Mouse (Mus musculus): ENCODE results near the gene Specc1l. TPM values are rescaled to one million over a fixed set of nuclear protein-coding genes. Genes with fewer than 3 reads are reported as not detected.
A peak's percentile ranks its signal among the peaks of the same experiment; 100 is the strongest.

The Specc1l gene
- polyA plus RNA-seq, 1 experiment from 2014 or later: 24.1 TPM

DNA sequence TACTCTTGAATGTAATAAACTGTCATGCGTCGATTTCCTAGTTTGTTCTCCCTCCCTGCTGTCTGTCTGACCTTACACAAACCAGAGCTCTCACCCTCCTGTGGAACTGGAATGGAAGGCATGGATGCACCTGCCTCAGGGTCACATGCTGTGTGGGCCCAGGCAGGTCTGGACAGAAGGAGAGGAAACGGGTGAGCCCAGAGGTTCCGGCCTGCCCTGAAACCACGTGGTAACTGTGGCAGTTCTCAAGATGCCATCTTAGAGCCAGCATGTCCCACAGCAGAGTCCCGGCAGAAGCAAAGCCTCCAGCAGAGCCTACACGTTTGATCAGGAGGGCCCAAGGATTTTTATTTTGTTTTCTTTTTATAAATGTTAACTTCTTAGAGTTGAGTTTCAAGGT is 100.5 kb downstream of the Specc1l start:
- no peak overlapping the region for H3K9ac ChIP-seq (replicated peaks; ENCODE audit: low read length)
- no peak for ATAC-seq (replicated peaks; ENCODE audit: insufficient number of reproducible peaks, low FRiP score, low TSS enrichment, low read depth)

DNA sequence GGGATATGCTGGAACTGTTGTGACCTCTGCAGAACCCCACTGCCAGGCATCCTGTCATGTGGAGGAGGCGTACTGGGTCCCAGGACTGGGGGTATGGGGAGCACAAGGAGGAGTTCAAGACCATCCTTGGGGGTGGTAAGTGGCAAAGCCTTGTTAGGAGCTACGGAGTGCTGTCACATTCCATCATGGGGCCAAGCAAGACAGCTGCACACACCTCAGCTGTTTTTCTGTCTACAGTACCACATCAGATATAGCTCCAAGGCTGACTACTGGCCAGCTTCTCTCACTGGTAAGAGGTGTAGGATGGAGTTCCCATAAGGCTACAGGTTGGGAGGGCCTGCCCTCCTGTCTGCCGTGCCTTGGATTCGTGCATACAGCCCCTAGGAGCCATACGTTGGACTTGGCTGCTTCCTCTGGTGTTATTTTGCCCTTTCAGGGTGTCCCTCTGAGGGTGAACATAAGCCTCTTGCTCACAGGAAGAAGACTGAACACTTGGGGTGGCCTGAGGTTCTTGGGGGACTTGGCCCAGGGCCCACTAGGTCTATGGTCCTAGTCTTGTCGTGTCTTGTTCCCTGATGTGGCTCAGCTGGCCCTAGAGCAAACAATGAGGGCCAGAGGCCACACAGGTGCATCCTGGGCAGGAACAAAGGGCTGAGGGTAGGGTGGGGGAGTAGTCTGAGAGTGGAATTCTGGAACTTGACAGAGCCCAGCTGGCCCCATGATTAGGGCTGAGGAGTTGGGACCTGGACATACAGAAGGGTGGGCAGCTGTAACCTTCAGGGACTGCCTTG is 102.5 kb downstream of the Specc1l start:
- peaks cover 2% of the 10 kb centered on the region; the same call in 1 of the 2 replicates for H3K36me3 ChIP-seq (replicated peaks; ENCODE audit: control insufficient read depth, insufficient read depth, low read depth, low read length)
- WGBS: 68% methylated on average over 6 of the region's 6 CpGs
- no peaks in the 10 kb centered on the region for H3K9me3 ChIP-seq (replicated peaks; ENCODE audit: control insufficient read depth, low read length)
- H3K4me2 ChIP-seq (ENCODE audit: low read depth, low read length): no peak overlapping the region
- no peak overlapping the region; the same call in 1 of the 2 replicates for H3K27ac ChIP-seq (replicated peaks; ENCODE audit: low read depth, low read length)
- peak; percentile 9 for DNase-seq (ENCODE audit: low spot score)
- ATAC-seq (replicated peaks; ENCODE audit: insufficient number of reproducible peaks, low FRiP score, low TSS enrichment, low read depth): no peak
- H3K9ac ChIP-seq (replicated peaks; ENCODE audit: low read length): no peak overlapping the region
- no peaks in the 10 kb centered on the region for H3K4me1 ChIP-seq (ENCODE audit: control insufficient read depth, insufficient read depth, low read length)
- peaks cover 26% of the 10 kb centered on the region for H3K27me3 ChIP-seq (ENCODE audit: control insufficient read depth, insufficient read depth, low read length)
- no peak overlapping the region for H3K4me3 ChIP-seq (ENCODE audit: low read depth, low read length)

More for the DNA sequence above, 100.5 kb downstream of the Specc1l start:
- WGBS: 78% methylated on average over 7 of the region's 7 CpGs
- Histone ChIP-seq H3K27me3 (ENCODE audit: control insufficient read depth, insufficient read depth, low read length) (peaks cover 10% of the 10 kb centered on the region), H3K36me3 (replicated peaks; ENCODE audit: control insufficient read depth, insufficient read depth, low read depth, low read length) (peaks cover 2% of the 10 kb centered on the region), H3K4me1 (ENCODE audit: control insufficient read depth, insufficient read depth, low read length) (no peaks in the 10 kb centered on the region), H3K4me3 (ENCODE audit: low read depth, low read length) (no peak overlapping the region), H3K9me3 (replicated peaks; ENCODE audit: control insufficient read depth, low read length) (no peaks in the 10 kb centered on the region), H3K27ac (replicated peaks; ENCODE audit: low read depth, low read length) (no peak overlapping the region), H3K4me2 (ENCODE audit: low read depth, low read length) (no peak overlapping the region)
- DNase-seq (ENCODE audit: low spot score): no peak

DNA sequence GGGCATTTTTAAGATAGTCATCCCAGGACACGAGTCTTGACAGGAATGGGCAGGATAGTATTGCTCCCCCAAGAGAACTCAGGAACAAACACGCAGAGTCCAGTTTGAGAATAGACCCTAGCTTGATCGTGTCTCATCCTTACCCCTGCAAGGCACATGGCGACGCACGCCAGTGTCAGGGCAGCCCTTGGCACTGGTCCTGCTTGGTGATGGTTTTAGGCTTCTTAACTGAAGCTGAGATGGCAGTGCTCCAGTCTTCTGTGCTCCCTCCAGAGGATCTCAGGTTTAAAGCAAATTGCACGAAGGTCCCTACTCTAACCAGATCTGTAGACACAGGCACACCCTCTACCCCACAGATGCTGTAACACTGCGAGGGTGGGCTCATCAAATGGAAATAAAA is 103.9 kb downstream of the Specc1l start:
- Histone ChIP-seq H3K27ac (replicated peaks; ENCODE audit: low read depth, low read length) (no peak overlapping the region), H3K36me3 (replicated peaks; ENCODE audit: control insufficient read depth, insufficient read depth, low read depth, low read length) (no peaks in the 10 kb centered on the region; the same call in 1 of the 2 replicates), H3K4me3 (ENCODE audit: low read depth, low read length) (no peak overlapping the region), H3K9ac (replicated peaks; ENCODE audit: low read length) (no peak overlapping the region), H3K27me3 (ENCODE audit: control insufficient read depth, insufficient read depth, low read length) (peaks cover 27% of the 10 kb centered on the region), H3K4me1 (ENCODE audit: control insufficient read depth, insufficient read depth, low read length) (no peaks in the 10 kb centered on the region), H3K9me3 (replicated peaks; ENCODE audit: control insufficient read depth, low read length) (no peaks in the 10 kb centered on the region), H3K4me2 (ENCODE audit: low read depth, low read length) (no peak overlapping the region)
- DNase-seq (ENCODE audit: low spot score) (no peak), ATAC-seq (replicated peaks; ENCODE audit: insufficient number of reproducible peaks, low FRiP score, low TSS enrichment, low read depth) (no peak)
- WGBS: 83% methylated on average over 8 of the region's 8 CpGs

DNA sequence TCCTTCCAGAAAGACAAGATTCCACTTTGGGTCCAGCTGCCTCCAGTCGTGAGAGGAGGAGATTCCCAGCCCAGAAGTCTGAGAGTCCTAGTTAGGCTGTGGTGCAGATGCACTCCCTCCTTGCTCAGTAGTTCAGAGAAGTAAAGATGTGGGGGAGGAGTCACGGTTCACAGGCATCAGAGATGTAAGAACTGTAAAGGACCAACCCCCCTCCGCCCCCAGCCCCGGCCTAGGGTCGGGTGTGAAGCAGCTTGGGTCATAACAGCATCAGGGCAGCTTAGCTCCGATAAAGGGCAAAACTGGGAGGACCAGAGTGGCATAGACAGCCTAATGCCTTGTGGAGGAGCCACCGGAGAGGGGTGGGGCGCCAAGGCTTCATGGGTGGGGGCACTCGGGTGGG is 104.6 kb downstream of the Specc1l start:
- DNase-seq (ENCODE audit: low spot score) (peak; percentile 30), ATAC-seq (replicated peaks; ENCODE audit: insufficient number of reproducible peaks, low FRiP score, low TSS enrichment, low read depth) (0 out of 2 replicates have a peak, but pooled peaks have one; percentile 5)
- no peak overlapping the region for H3K27ac ChIP-seq (replicated peaks; ENCODE audit: low read depth, low read length)

DNA sequence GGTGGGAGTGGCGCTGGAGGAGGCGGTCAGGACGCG is 104.8 kb downstream of the Specc1l start, which contains the start of gene Adora2a:
Adora2a (plus strand) TSS at position 6 of the 36 bp plus-strand sequence.
- WGBS: 4% methylated on average over 4 of the region's 4 CpGs
- peak within 1 kb of the TSS; percentile 57 for H3K4me2 ChIP-seq (ENCODE audit: low read depth, low read length)

More for the DNA sequence above, 104.6 kb downstream of the Specc1l start:
- H3K4me2 ChIP-seq (ENCODE audit: low read depth, low read length): peak overlapping the region; percentile 57
- peak overlapping the region; percentile 48; the same call in 1 of the 2 replicates for H3K9ac ChIP-seq (replicated peaks; ENCODE audit: low read length)
- H3K4me3 ChIP-seq (ENCODE audit: low read depth, low read length): peak overlapping the region; percentile 40
- WGBS: 7% methylated on average over 9 of the region's 9 CpGs
- no peaks in the 10 kb centered on the region for H3K9me3 ChIP-seq (replicated peaks; ENCODE audit: control insufficient read depth, low read length)
- H3K4me1 ChIP-seq (ENCODE audit: control insufficient read depth, insufficient read depth, low read length): no peaks in the 10 kb centered on the region
- peaks cover 27% of the 10 kb centered on the region for H3K27me3 ChIP-seq (ENCODE audit: control insufficient read depth, insufficient read depth, low read length)
- H3K36me3 ChIP-seq (replicated peaks; ENCODE audit: control insufficient read depth, insufficient read depth, low read depth, low read length): no peaks in the 10 kb centered on the region

DNA sequence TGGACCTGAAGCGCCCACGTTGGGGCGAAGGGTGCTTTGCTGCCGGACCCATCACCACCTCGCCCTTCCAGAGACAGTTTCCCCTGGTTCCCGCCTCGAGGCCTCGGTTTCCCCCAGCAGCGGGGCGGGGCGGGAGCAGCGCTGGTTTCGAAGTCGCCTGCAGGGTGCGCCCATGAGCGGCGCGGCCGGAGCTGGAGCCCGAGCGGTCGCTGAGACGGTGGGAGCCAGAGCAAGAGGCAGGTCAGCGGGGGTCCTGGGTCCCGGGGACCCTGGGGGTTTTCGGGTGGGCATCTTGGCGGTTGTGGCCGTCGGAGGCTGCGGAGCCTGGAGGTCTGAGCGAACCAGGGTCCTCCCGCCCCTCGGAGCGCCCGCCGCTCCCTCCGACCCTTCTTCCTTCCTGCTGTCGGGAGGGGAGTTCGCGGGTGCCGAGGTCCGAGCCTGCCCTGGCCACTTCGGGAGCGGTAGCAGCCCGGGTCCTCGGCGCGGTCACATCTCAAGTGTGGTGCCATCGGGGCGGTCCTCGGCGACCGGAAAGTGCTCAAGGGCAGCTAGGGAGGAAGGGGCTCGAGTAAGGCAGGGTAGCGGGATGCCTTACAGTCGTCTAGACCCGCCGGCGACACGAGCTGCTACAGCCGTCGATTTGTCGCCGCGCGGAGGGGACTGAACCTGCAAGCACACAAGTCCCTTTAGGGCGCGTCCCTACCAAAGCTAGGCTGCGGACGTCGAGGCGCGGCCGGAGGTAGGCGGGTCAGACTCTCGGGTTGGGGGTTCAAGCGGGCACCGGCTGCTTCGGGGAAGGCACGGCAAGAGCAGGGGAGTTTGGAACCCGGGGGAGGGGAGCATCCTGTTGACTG is 105.3 kb downstream of the Specc1l start:
- peak overlapping the region; percentile 57 for H3K4me2 ChIP-seq (ENCODE audit: low read depth, low read length)
- 0 out of 2 replicates have a peak, but pooled peaks have one; percentile 15 for ATAC-seq (replicated peaks; ENCODE audit: insufficient number of reproducible peaks, low FRiP score, low TSS enrichment, low read depth)
- H3K9me3 ChIP-seq (replicated peaks; ENCODE audit: control insufficient read depth, low read length): no peaks in the 10 kb centered on the region
- H3K27ac ChIP-seq (replicated peaks; ENCODE audit: low read depth, low read length): no peak overlapping the region
- H3K4me3 ChIP-seq (ENCODE audit: low read depth, low read length): peak overlapping the region; percentile 40
- H3K9ac ChIP-seq (replicated peaks; ENCODE audit: low read length): peak overlapping the region; percentile 48
- 1% methylated on average over 76 of the region's 81 CpGs for WGBS
- no peaks in the 10 kb centered on the region for H3K36me3 ChIP-seq (replicated peaks; ENCODE audit: control insufficient read depth, insufficient read depth, low read depth, low read length)
- DNase-seq (ENCODE audit: low spot score): peak; percentile 77
- peaks cover 27% of the 10 kb centered on the region for H3K27me3 ChIP-seq (ENCODE audit: control insufficient read depth, insufficient read depth, low read length)
- no peaks in the 10 kb centered on the region for H3K4me1 ChIP-seq (ENCODE audit: control insufficient read depth, insufficient read depth, low read length)

More for the DNA sequence above, 104.8 kb downstream of the Specc1l start, which contains the start of gene Adora2a:
- Histone ChIP-seq H3K4me3 (ENCODE audit: low read depth, low read length) (peak within 1 kb of the TSS; percentile 40), H3K9ac (replicated peaks; ENCODE audit: low read length) (peak within 1 kb of the TSS; percentile 48), H3K4me1 (ENCODE audit: control insufficient read depth, insufficient read depth, low read length) (no peaks in the 10 kb centered on the region), H3K9me3 (replicated peaks; ENCODE audit: control insufficient read depth, low read length) (no peaks in the 10 kb centered on the region), H3K27me3 (ENCODE audit: control insufficient read depth, insufficient read depth, low read length) (peaks cover 27% of the 10 kb centered on the region), H3K27ac (replicated peaks; ENCODE audit: low read depth, low read length) (no peak within 1 kb of the TSS), H3K36me3 (replicated peaks; ENCODE audit: control insufficient read depth, insufficient read depth, low read depth, low read length) (no peaks in the 10 kb centered on the region)
- ATAC-seq (replicated peaks; ENCODE audit: insufficient number of reproducible peaks, low FRiP score, low TSS enrichment, low read depth) (no peak), DNase-seq (ENCODE audit: low spot score) (no peak)

DNA sequence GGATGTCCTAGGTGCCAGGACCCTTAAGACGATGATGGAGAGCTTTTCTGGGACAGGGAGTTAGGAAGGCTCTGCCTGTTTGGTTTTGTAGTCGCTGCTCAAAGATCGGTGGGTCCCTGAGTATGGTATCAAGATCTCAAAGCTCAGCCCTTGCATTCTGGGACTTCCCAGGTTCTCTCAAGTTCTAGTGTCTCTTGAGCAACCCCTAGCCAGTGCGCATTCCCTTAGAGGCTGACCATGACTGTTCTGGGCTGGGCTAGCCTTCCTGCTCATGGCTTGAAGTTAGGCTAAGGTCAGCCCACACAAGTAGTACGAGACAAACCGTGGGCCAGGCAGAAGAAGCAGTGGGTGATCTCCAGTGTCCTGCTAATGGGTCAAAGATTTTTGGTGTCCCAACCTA is 106.3 kb downstream of the Specc1l start:
- 82% methylated on average over 6 of the region's 6 CpGs for WGBS
- ATAC-seq (replicated peaks; ENCODE audit: insufficient number of reproducible peaks, low FRiP score, low TSS enrichment, low read depth) (no peak), DNase-seq (ENCODE audit: low spot score) (no peak)

DNA sequence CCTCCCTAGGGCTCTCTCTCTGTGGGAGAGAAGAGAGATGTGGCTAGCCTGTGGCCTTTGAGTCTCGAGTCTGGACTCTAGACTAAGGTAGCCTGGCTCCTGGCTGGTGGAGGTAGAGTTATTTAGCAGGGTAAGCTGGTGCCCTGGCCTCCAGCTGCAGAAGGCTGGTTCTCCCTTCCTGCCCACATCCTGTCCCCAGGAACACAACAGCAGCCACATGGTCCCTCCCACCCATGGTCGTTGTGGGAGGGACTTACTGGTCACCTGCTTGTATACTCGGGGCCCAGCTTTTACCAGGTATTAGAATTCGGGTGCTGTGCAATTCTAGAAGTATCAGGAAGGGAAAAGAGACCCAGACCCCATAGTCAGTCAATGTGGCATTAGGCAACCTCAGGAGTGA is 108.4 kb downstream of the Specc1l start:
- no peak overlapping the region for H3K27ac ChIP-seq (replicated peaks; ENCODE audit: low read depth, low read length)
- H3K9ac ChIP-seq (replicated peaks; ENCODE audit: low read length): no peak overlapping the region
- H3K36me3 ChIP-seq (replicated peaks; ENCODE audit: control insufficient read depth, insufficient read depth, low read depth, low read length): no peaks in the 10 kb centered on the region
- ATAC-seq (replicated peaks; ENCODE audit: insufficient number of reproducible peaks, low FRiP score, low TSS enrichment, low read depth): no peak
- peaks cover 27% of the 10 kb centered on the region for H3K27me3 ChIP-seq (ENCODE audit: control insufficient read depth, insufficient read depth, low read length)
- WGBS: 61% methylated on average over 4 of the region's 4 CpGs
- H3K9me3 ChIP-seq (replicated peaks; ENCODE audit: control insufficient read depth, low read length): no peaks in the 10 kb centered on the region
- no peak for DNase-seq (ENCODE audit: low spot score)
- no peaks in the 10 kb centered on the region for H3K4me1 ChIP-seq (ENCODE audit: control insufficient read depth, insufficient read depth, low read length)
- no peak overlapping the region for H3K4me3 ChIP-seq (ENCODE audit: low read depth, low read length)
- no peak overlapping the region for H3K4me2 ChIP-seq (ENCODE audit: low read depth, low read length)

More for the DNA sequence above, 106.3 kb downstream of the Specc1l start:
- peaks cover 27% of the 10 kb centered on the region for H3K27me3 ChIP-seq (ENCODE audit: control insufficient read depth, insufficient read depth, low read length)
- no peak overlapping the region for H3K9ac ChIP-seq (replicated peaks; ENCODE audit: low read length)
- no peak overlapping the region for H3K4me3 ChIP-seq (ENCODE audit: low read depth, low read length)
- no peaks in the 10 kb centered on the region for H3K4me1 ChIP-seq (ENCODE audit: control insufficient read depth, insufficient read depth, low read length)
- no peak overlapping the region for H3K4me2 ChIP-seq (ENCODE audit: low read depth, low read length)
- H3K36me3 ChIP-seq (replicated peaks; ENCODE audit: control insufficient read depth, insufficient read depth, low read depth, low read length): no peaks in the 10 kb centered on the region
- no peaks in the 10 kb centered on the region for H3K9me3 ChIP-seq (replicated peaks; ENCODE audit: control insufficient read depth, low read length)
- no peak overlapping the region for H3K27ac ChIP-seq (replicated peaks; ENCODE audit: low read depth, low read length)
